Mouse (Mus musculus) intestine, postnatal 0 days (tissue): ENCODE results near the gene Tmem131. TPM values are rescaled to one million over a fixed set of nuclear protein-coding genes. Genes with fewer than 3 reads are reported as not detected.

Experiments used
- ATAC-seq: fragments of 200-750 bp; cut with Nextera tagmentation; 2 replicates; pipeline ENCODE4 v1.8.0; 2017; ENCODE audit warnings: mild to moderate bottlenecking, moderate TSS enrichment, moderate library complexity
- H3K27ac ChIP-seq: fragments of 300-500 bp; sonication (generic); 2 replicates; pipeline ENCODE4 v1.5.1; 2014; ENCODE audit warnings: mild to moderate bottlenecking, low read depth, low read length, moderate library complexity
- H3K27me3 ChIP-seq: fragments of 300-500 bp; sonication (generic); replicated peaks from 2 replicates; pipeline ENCODE4 v1.6.1; 2014; ENCODE audit warnings: low read length, mixed read lengths; ENCODE audit not compliant: control insufficient read depth, insufficient read depth
- H3K36me3 ChIP-seq: fragments of 300-500 bp; sonication (generic); 2 replicates; pipeline ENCODE4 v1.6.1; 2014; ENCODE audit warnings: mild to moderate bottlenecking, moderate library complexity; ENCODE audit not compliant: control insufficient read depth, insufficient read depth
- H3K4me1 ChIP-seq: fragments of 300-500 bp; sonication (generic); replicated peaks from 2 replicates; pipeline ENCODE4 v1.6.1; 2014; ENCODE audit warnings: antibody characterized with exemption, low read length, mixed read lengths; ENCODE audit not compliant: control insufficient read depth, insufficient read depth
- H3K4me2 ChIP-seq: fragments of 300-500 bp; sonication (generic); replicated peaks from 2 replicates; pipeline ENCODE4 v1.6.1; 2014; ENCODE audit warnings: low read depth, mild to moderate bottlenecking, moderate library complexity
- H3K4me3 ChIP-seq: fragments of 300-500 bp; sonication (generic); 2 replicates; pipeline ENCODE4 v1.5.1; 2014; ENCODE audit warnings: low read depth, low read length
- H3K9ac ChIP-seq: fragments of 300-500 bp; sonication (generic); 2 replicates; pipeline ENCODE4 v1.6.1; 2014; ENCODE audit warnings: mild to moderate bottlenecking, low read depth, low read length
- H3K9me3 ChIP-seq: fragments of 300-500 bp; sonication (generic); 2 replicates; pipeline ENCODE4 v1.6.1; 2016; ENCODE audit warnings: mixed run types; ENCODE audit not compliant: control insufficient read depth
- CTCF ChIP-seq: sonication (generic); IDR thresholded peaks from 2 replicates; pipeline ENCODE4 v1.5.1; 2016; ENCODE audit warnings: low read depth, mild to moderate bottlenecking, control low read depth, antibody characterized with exemption, moderate library complexity
- WGBS: fragments of 180-500 bp; shearing (Covaris S2); extraction: QIAGEN DNeasy Blood & Tissue Kit; methylation state at CpG from one replicate; pipeline ENCODE4 v1.1.7; 2014; 5-methylcytosine and 5-hydroxymethylcytosine counted together
- polyA plus RNA-seq: library from polyadenylated mRNA; unstranded; fragments of >200 nt; fragmentation: Nextera tagmentation; extraction: Ambion mirVana; gene quantifications from 2 replicates; pipeline ENCODE4 v1.2.1, GENCODE M21; 2015

The Tmem131 gene
- polyA plus RNA-seq, 1 experiment from 2014 or later: 10.6 TPM

DNA sequence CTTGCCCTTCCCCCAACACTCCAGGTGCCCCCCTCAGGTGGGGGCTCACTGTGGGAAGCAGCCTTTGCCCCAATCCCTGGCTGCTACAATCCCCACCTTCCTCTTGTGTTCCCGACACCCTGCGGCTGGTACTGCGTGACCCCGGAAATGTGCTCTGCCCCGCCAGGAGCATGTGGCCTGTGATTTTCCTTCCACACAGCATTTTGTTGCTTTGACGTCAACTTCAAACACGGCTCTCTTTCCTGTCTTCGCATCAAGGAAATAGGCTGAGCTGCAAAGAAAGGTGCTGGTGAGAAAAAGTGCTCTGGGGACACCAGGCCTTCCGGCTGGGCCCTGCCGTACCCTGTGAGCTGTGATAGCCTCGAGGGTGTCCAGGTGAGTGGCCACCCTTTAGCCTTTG, 181.9 kb downstream of the Tmem131 start, which contains the start of gene Zap70:
Gene Zap70 (plus strand): TSS at position 231 of the 400 bp plus-strand sequence.
- Histone ChIP-seq H3K9me3 (no peaks in the 10 kb centered on the region), H3K4me2 (no peak within 1 kb of the TSS), H3K9ac (no peak within 1 kb of the TSS), H3K4me1 (no peaks in the 10 kb centered on the region), H3K4me3 (no peak within 1 kb of the TSS), H3K27ac (no peak within 1 kb of the TSS), H3K27me3 (no peaks in the 10 kb centered on the region), H3K36me3 (no peaks in the 10 kb centered on the region)
- no peak for ATAC-seq
- WGBS: 80% methylated on average over 11 of the region's 11 CpGs
- no peak for TF ChIP-seq CTCF

DNA sequence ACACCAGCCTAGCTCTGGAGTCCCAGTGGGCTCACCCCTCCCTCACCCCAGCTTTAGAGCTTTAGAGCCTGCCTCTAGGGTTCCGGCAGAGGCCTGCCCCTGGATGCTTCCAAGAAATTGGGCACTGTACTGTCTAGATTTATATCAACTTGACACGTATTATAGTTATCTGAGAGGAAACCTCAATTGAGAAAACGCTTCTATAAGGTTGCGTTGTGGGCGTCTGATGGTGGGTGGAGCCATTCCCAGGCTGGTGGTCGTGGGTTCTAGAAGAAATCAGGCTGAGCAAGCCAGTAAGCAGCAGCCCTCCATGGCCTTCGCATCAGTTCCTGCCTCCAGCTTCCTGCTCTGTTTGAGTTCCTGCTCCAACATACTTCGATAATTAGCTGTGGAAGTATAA, 182.4 kb downstream of the Tmem131 start:
- no peak overlapping the region for H3K4me3 ChIP-seq
- no peak overlapping the region for H3K4me2 ChIP-seq
- ATAC-seq: no peak
- 83% methylated on average over 8 of the region's 8 CpGs for WGBS
- H3K9me3 ChIP-seq: no peaks in the 10 kb centered on the region
- H3K4me1 ChIP-seq: no peaks in the 10 kb centered on the region
- H3K27me3 ChIP-seq: no peaks in the 10 kb centered on the region
- TF ChIP-seq CTCF: no peak
- H3K36me3 ChIP-seq: no peaks in the 10 kb centered on the region
- no peak overlapping the region for H3K27ac ChIP-seq
- no peak overlapping the region for H3K9ac ChIP-seq

DNA sequence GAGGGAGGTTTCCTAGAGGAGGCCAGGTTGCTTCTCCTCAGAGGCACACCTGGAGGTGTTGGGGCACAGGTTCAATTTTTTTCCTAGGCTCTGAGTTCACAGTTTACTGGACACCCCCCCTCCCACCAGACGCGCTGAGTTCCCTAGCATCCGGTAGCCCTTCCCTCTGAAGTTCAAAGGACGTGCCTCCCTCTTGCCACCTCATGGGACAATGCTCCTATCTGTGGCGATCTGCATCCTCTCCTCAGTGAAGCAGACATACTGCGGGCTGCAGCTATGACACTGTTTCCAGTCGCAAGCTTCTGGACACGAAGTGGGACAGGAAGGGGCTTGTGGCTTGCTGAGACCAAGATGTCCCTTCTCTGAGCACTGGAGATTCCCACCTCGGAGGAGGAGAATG, 183.1 kb downstream of the Tmem131 start:
- WGBS: 80% methylated on average over 9 of the region's 9 CpGs
- Histone ChIP-seq H3K9me3 (no peaks in the 10 kb centered on the region), H3K4me2 (no peak overlapping the region), H3K4me1 (no peaks in the 10 kb centered on the region), H3K4me3 (no peak overlapping the region), H3K9ac (no peak overlapping the region), H3K27ac (no peak overlapping the region), H3K27me3 (no peaks in the 10 kb centered on the region), H3K36me3 (no peaks in the 10 kb centered on the region)
- ATAC-seq: no peak
- no peak for TF ChIP-seq CTCF

GRCm38 (mm10) chr1:36759076-36759475, 184.4 kb downstream of the Tmem131 start:
- H3K27ac ChIP-seq: no peak overlapping the region
- no peak overlapping the region for H3K9ac ChIP-seq
- no peaks in the 10 kb centered on the region for H3K36me3 ChIP-seq
- H3K4me2 ChIP-seq: no peak overlapping the region
- ATAC-seq: no peak
- H3K27me3 ChIP-seq: no peaks in the 10 kb centered on the region
- 88% methylated on average over 18 of the region's 18 CpGs for WGBS
- no peaks in the 10 kb centered on the region for H3K4me1 ChIP-seq
- TF ChIP-seq CTCF: no peak
- no peaks in the 10 kb centered on the region for H3K9me3 ChIP-seq
- H3K4me3 ChIP-seq: no peak overlapping the region

DNA sequence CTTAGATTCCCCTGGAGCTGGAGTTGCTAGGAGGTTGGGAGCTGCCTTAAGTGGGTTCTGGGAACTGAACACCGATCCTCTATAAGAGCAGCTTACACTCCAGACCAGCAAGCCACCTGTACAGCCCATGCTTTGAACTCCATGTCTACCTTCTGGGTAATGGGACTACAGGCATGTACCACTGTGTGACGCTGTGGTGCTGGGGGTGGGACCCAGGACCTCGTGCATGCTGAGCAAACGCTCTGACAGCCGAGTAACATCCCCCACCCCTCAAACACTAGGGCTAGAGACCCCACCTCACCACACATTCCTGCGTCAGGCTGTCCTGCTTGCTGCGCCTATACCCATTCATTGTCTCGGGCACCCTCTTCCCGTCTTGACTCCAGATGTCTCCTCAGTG, 184.9 kb downstream of the Tmem131 start:
- 86% methylated on average over 9 of the region's 9 CpGs for WGBS
- Histone ChIP-seq H3K36me3 (no peaks in the 10 kb centered on the region), H3K9me3 (no peaks in the 10 kb centered on the region), H3K27ac (no peak overlapping the region), H3K27me3 (no peaks in the 10 kb centered on the region), H3K4me1 (no peaks in the 10 kb centered on the region), H3K9ac (no peak overlapping the region), H3K4me2 (no peak overlapping the region), H3K4me3 (no peak overlapping the region)
- TF ChIP-seq CTCF: no peak
- ATAC-seq: no peak

GRCm38 (mm10) chr1:36753932-36754675, 189.4 kb downstream of the Tmem131 start:
- no peak for ATAC-seq
- 74% methylated on average over 6 of the region's 6 CpGs for WGBS
- no peak overlapping the region for H3K9ac ChIP-seq
- H3K27me3 ChIP-seq: no peaks in the 10 kb centered on the region
- no peak for TF ChIP-seq CTCF
- no peak overlapping the region for H3K27ac ChIP-seq
- no peaks in the 10 kb centered on the region for H3K4me1 ChIP-seq
- no peak overlapping the region for H3K4me2 ChIP-seq
- no peak overlapping the region for H3K4me3 ChIP-seq
- H3K36me3 ChIP-seq: no peaks in the 10 kb centered on the region
- no peaks in the 10 kb centered on the region for H3K9me3 ChIP-seq
